Mouse (Mus musculus) liver, embryonic 14.5 days (tissue): Measurements from ENCODE around the gene Lin7b. TPM values are rescaled to one million over a fixed set of nuclear protein-coding genes. Genes with fewer than 3 reads are reported as not detected.
"Not testable (repeated sequence)": the region's sequence is repeated elsewhere in the genome, so short reads cannot be mapped to it uniquely, and the experiment has no call there.

Experiments used
- ATAC-seq: fragments of 200-750 bp; cut with Nextera tagmentation; 2 replicates; pipeline ENCODE4 v1.8.0; 2017; ENCODE audit warnings: moderate number of reproducible peaks, mild to moderate bottlenecking, moderate library complexity; ENCODE audit not compliant: insufficient read depth
- DNase-seq, 3 experiments: peaks; one replicate each; pipeline ENCODE4 v3.0.0-alpha.2; 2012 to 2013; ENCODE audit warnings: low read depth in 3 of 3, low spot score in 3 of 3
- H3K27ac ChIP-seq: fragments of 300-500 bp; sonication (generic); 2 replicates; pipeline ENCODE4 v1.5.1; 2014; ENCODE audit warnings: moderate library complexity, mild to moderate bottlenecking, control low read depth, inconsistent platforms
- H3K27me3 ChIP-seq: fragments of 300-500 bp; sonication (generic); 2 replicates; pipeline ENCODE4 v1.6.1; 2014; ENCODE audit warnings: mild to moderate bottlenecking, low read length, moderate library complexity; ENCODE audit not compliant: control insufficient read depth, insufficient read depth
- H3K36me3 ChIP-seq: fragments of 300-500 bp; sonication (generic); replicated peaks from 2 replicates; pipeline ENCODE4 v1.6.1; 2014; ENCODE audit warnings: low read depth; ENCODE audit not compliant: control insufficient read depth, insufficient read depth
- H3K4me1 ChIP-seq, 2 experiments: fragments of 200-500 bp in 1 of 2; fragments of 300-500 bp in 1 of 2; sonication (generic) in 1 of 2; replicated peaks; 2 replicates each; pipeline ENCODE4 v1.6.1; 2012 to 2014; ENCODE audit warnings: antibody characterized with exemption in 1 of 2, inconsistent platforms in 1 of 2, low read length in 1 of 2; ENCODE audit not compliant: control insufficient read depth in 2 of 2, insufficient read depth in 2 of 2
- H3K4me2 ChIP-seq: fragments of 300-500 bp; sonication (generic); 2 replicates; pipeline ENCODE4 v1.6.1; 2014; ENCODE audit warnings: low read depth, mild to moderate bottlenecking, control low read depth, moderate library complexity
- H3K4me3 ChIP-seq, 2 experiments: fragments of 200-500 bp in 1 of 2; fragments of 300-500 bp in 1 of 2; sonication (generic) in 1 of 2; 2 replicates each; pipeline ENCODE4 v1.5.1; 2012 to 2014; ENCODE audit warnings: low read depth in 2 of 2, low read length in 2 of 2, mild to moderate bottlenecking in 2 of 2, control low read depth in 1 of 2, inconsistent platforms in 1 of 2, moderate library complexity in 1 of 2; ENCODE audit not compliant: insufficient read depth in 1 of 2
- H3K9ac ChIP-seq: fragments of 300-500 bp; sonication (generic); replicated peaks from 2 replicates; pipeline ENCODE4 v1.6.1; 2014; ENCODE audit warnings: mild to moderate bottlenecking, control low read depth, moderate library complexity
- H3K9me3 ChIP-seq: fragments of 300-500 bp; sonication (generic); 2 replicates; pipeline ENCODE4 v1.6.1; 2016; ENCODE audit warnings: low read length, mixed read lengths; ENCODE audit not compliant: control insufficient read depth
- CTCF ChIP-seq: IDR thresholded peaks from 2 replicates; pipeline ENCODE4 v1.5.1; 2016; ENCODE audit warnings: antibody characterized with exemption, low read depth, control low read depth
- EP300 ChIP-seq: IDR thresholded peaks from 2 replicates; pipeline ENCODE4 v1.6.1; 2016; ENCODE audit warnings: antibody characterized with exemption, low read depth
- WGBS: fragments of 180-500 bp; shearing (Covaris S2); extraction: QIAGEN DNeasy Blood & Tissue Kit; methylation state at CpG from one replicate; pipeline ENCODE4 v1.1.7; 2014; ENCODE audit not compliant: insufficient replicate concordance; 5-methylcytosine and 5-hydroxymethylcytosine counted together
- polyA plus RNA-seq, 2 experiments: library from polyadenylated mRNA; depleted of rRNA in 1 of 2; stranded (reverse) in 1 of 2; unstranded in 1 of 2; fragments of >200 nt; fragmentation: Nextera tagmentation in 1 of 2; extraction: Ambion mirVana in 1 of 2; gene quantifications; 2 replicates each; pipeline versions ENCODE4 v1.2.1 to v1.2.3; 2012 to 2014

The Lin7b gene
- polyA plus RNA-seq, 2 experiments = 0.10 to 0.20 TPM

GRCm38 (mm10) chr7:45360404-45361125 lies 9.8 kb downstream of the Lin7b start:
- Histone ChIP-seq H3K9ac (no peak overlapping the region), H3K27me3 (peaks cover 56% of the 10 kb centered on the region), H3K9me3 (no peaks in the 10 kb centered on the region), H3K36me3 (no peaks in the 10 kb centered on the region), H3K4me1 (peaks cover 0 to 8% of the 10 kb centered on the region in 2 experiments; a peak in 3 of 4 replicates), H3K4me2 (no peak overlapping the region; the same call in 1 of the 2 replicates), H3K4me3 (no peak overlapping the region), H3K27ac (no peak overlapping the region)
- ATAC-seq (no peak), DNase-seq (no peak)
- no peak for TF ChIP-seq EP300
- no peak for TF ChIP-seq CTCF
- 38% methylated on average over 18 of the region's 18 CpGs for WGBS

GRCm38 (mm10) chr7:45359081-45359480 lies 11.3 kb downstream of the Lin7b start:
- DNase-seq, H3K4me3 ChIP-seq, H3K9ac ChIP-seq, H3K4me1 ChIP-seq, H3K4me2 ChIP-seq, ATAC-seq, H3K9me3 ChIP-seq, H3K27ac ChIP-seq, H3K36me3 ChIP-seq: not testable (repeated sequence)
- 45% methylated on average over 10 of the region's 11 CpGs for WGBS
- peaks cover 42% of the 10 kb centered on the region for H3K27me3 ChIP-seq

GRCm38 (mm10) chr7:45356087-45356486 lies 14.3 kb downstream of the Lin7b start:
- Histone ChIP-seq H3K27me3 (peaks cover 12% of the 10 kb centered on the region), H3K4me1 (peaks cover 0 to 4% of the 10 kb centered on the region in 2 experiments; a peak in 1 of 4 replicates), H3K9me3 (no peaks in the 10 kb centered on the region), H3K27ac (no peak overlapping the region), H3K4me3 (no peak overlapping the region), H3K9ac (no peak overlapping the region), H3K36me3 (no peaks in the 10 kb centered on the region), H3K4me2 (no peak overlapping the region)
- DNase-seq = no peak
- no peak for ATAC-seq
- 36% methylated on average over 13 of the region's 13 CpGs for WGBS
- TF ChIP-seq EP300 (no peak), CTCF (no peak)

- Histone ChIP-seq H3K4me2 (no peak overlapping the region), H3K27ac (no peak overlapping the region), H3K36me3 (no peaks in the 10 kb centered on the region), H3K9me3 (no peaks in the 10 kb centered on the region), H3K4me1 (peaks cover 0 to 2% of the 10 kb centered on the region in 2 experiments; a peak in 1 of 4 replicates), H3K27me3 (peaks cover 7% of the 10 kb centered on the region), H3K4me3 (no peak overlapping the region), H3K9ac (no peak overlapping the region)
- WGBS = 51% methylated on average over 15 of the region's 15 CpGs
- ATAC-seq (no peak), DNase-seq (no peak)
- no peak for TF ChIP-seq EP300
- TF ChIP-seq CTCF = no peak
Observed at GRCm38 (mm10) chr7:45355318-45356020, 14.9 kb downstream of the Lin7b start.

- no peaks in the 10 kb centered on the region for H3K4me1 ChIP-seq
- H3K4me3 ChIP-seq = no peak overlapping the region
- no peak overlapping the region for H3K4me2 ChIP-seq
- no peak for DNase-seq
- no peak for TF ChIP-seq CTCF
- TF ChIP-seq EP300 = no peak
- no peaks in the 10 kb centered on the region for H3K36me3 ChIP-seq
- H3K27me3 ChIP-seq = no peaks in the 10 kb centered on the region; the same call in 1 of the 2 replicates
- H3K9ac ChIP-seq = no peak overlapping the region
- no peak for ATAC-seq
- H3K9me3 ChIP-seq = no peaks in the 10 kb centered on the region
- 19% methylated on average over 5 of the region's 5 CpGs for WGBS
- no peak overlapping the region for H3K27ac ChIP-seq
Observed at GRCm38 (mm10) chr7:45353041-45353440, 17.3 kb downstream of the Lin7b start.
